Mouse (Mus musculus) heart, embryonic 16.5 days (tissue): Measurements from ENCODE around the gene Gtf3c1. TPM values are rescaled to one million over a fixed set of nuclear protein-coding genes. Genes with fewer than 3 reads are reported as not detected.
A peak's percentile ranks its signal among the peaks of the same experiment; 100 is the strongest.

ENCODE experiments used
- ATAC-seq: fragments of 200-750 bp; cut with Nextera tagmentation; replicated peaks from 2 replicates; pipeline ENCODE4 v1.8.0; 2017; ENCODE audit warnings: moderate number of reproducible peaks; ENCODE audit not compliant: insufficient read depth, low FRiP score; ENCODE audit errors: extremely low read depth
- H3K27ac ChIP-seq: fragments of 300-500 bp; sonication (generic); 2 replicates; pipeline ENCODE4 v1.5.1; 2014; ENCODE audit warnings: mild to moderate bottlenecking, low read length, control low read depth, moderate library complexity
- H3K27me3 ChIP-seq: fragments of 300-500 bp; sonication (generic); 2 replicates; pipeline ENCODE4 v1.6.1; 2014; ENCODE audit warnings: low read length, mixed read lengths; ENCODE audit not compliant: control insufficient read depth, insufficient read depth
- H3K36me3 ChIP-seq: fragments of 300-500 bp; sonication (generic); 2 replicates; pipeline ENCODE4 v1.6.1; 2014; ENCODE audit not compliant: control insufficient read depth, insufficient read depth
- H3K4me1 ChIP-seq: fragments of 300-500 bp; sonication (generic); 2 replicates; pipeline ENCODE4 v1.6.1; 2014; ENCODE audit warnings: low read length, mixed read lengths; ENCODE audit not compliant: control insufficient read depth, insufficient read depth
- H3K4me2 ChIP-seq: fragments of 300-500 bp; sonication (generic); 2 replicates; pipeline ENCODE4 v1.6.1; 2014; ENCODE audit warnings: low read depth, mild to moderate bottlenecking, control low read depth, low read length
- H3K4me3 ChIP-seq: fragments of 300-500 bp; sonication (generic); 2 replicates; pipeline ENCODE4 v1.5.1; 2014; ENCODE audit warnings: mild to moderate bottlenecking, control low read depth, low read length
- H3K9ac ChIP-seq: fragments of 300-500 bp; sonication (generic); 2 replicates; pipeline ENCODE4 v1.6.1; 2014; ENCODE audit warnings: low read length, control low read depth
- H3K9me3 ChIP-seq: fragments of 300-500 bp; sonication (generic); replicated peaks from 2 replicates; pipeline ENCODE4 v1.6.1; 2016; ENCODE audit warnings: low read length; ENCODE audit not compliant: control insufficient read depth
- WGBS: fragments of 180-500 bp; shearing (Covaris S2); extraction: QIAGEN DNeasy Blood & Tissue Kit; methylation state at CpG from one replicate; pipeline ENCODE4 v1.1.7; 2014; 5-methylcytosine and 5-hydroxymethylcytosine counted together
- polyA plus RNA-seq: library from polyadenylated mRNA; unstranded; fragments of >200 nt; fragmentation: Nextera tagmentation; extraction: Ambion mirVana; gene quantifications from 2 replicates; pipeline ENCODE4 v1.2.1, GENCODE M21; 2015

The Gtf3c1 gene
- polyA plus RNA-seq, 1 experiment from 2014 or later: 25.8 TPM

DNA sequence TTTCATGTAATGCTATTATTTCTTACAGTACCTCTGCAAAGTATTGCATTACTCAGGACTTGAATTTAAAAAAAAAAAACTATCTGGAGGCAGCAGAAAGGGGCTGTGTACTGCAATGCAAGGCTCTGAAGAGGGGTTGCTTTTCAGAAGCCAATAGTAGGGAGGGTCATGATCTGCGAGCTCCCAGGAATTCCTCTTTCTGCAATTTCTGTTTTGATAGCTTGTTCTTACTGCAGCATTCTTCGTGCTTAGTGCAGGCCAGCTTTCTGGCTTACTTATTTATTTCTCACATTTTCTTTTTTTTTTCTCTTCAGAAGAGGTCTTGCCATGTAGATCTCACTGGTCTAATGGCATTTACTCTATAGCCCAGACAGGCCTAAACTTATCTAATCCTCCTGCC is 32.9 kb upstream of the Gtf3c1 start:
- no peaks in the 10 kb centered on the region for H3K27me3 ChIP-seq
- no peak for ATAC-seq
- H3K4me3 ChIP-seq: no peak overlapping the region
- H3K4me2 ChIP-seq: no peak overlapping the region
- H3K9me3 ChIP-seq: no peaks in the 10 kb centered on the region
- no peaks in the 10 kb centered on the region for H3K36me3 ChIP-seq
- no peaks in the 10 kb centered on the region; the same call in none of the 2 replicates for H3K4me1 ChIP-seq
- no peak overlapping the region for H3K9ac ChIP-seq
- H3K27ac ChIP-seq: no peak overlapping the region
- WGBS: 74% methylated on average over 2 of the region's 2 CpGs

DNA sequence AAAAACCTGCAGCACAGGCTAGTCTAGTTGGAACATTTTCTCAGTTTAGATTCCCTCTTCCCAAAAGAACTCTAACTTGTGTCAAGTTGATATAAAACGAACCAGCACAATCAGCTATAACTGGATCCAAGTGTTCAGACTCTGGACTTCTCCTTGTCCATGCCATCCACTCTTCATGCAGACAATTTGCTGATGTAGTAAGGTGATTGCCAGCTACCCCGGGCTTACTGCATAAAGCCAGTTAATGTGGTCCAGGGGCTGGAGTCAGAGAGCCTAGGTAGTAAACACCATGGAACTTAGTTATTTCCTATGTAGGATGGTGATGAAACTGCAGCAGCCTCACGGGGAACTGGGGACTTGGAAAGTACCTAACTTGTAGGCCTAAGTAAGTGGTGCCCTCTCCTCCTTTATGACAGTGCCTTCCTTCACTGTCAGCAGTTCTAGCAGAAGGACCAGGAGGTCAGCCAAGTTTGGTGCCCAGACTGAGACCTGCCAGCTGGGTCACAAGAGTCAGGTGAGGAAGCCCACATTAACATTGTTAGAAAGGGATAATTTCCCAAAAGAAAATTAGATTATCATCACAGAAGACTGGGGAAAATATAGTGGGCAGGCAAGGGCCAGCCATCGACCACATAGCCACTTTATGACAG is 28.9 kb upstream of the Gtf3c1 start:
- H3K27ac ChIP-seq: no peak overlapping the region
- WGBS: 76% methylated on average over 4 of the region's 4 CpGs
- H3K4me2 ChIP-seq: no peak overlapping the region
- no peaks in the 10 kb centered on the region for H3K9me3 ChIP-seq
- ATAC-seq: no peak
- H3K36me3 ChIP-seq: no peaks in the 10 kb centered on the region
- H3K4me1 ChIP-seq: peaks cover 3% of the 10 kb centered on the region; the same call in 1 of the 2 replicates
- H3K4me3 ChIP-seq: no peak overlapping the region
- H3K9ac ChIP-seq: no peak overlapping the region
- H3K27me3 ChIP-seq: no peaks in the 10 kb centered on the region

DNA sequence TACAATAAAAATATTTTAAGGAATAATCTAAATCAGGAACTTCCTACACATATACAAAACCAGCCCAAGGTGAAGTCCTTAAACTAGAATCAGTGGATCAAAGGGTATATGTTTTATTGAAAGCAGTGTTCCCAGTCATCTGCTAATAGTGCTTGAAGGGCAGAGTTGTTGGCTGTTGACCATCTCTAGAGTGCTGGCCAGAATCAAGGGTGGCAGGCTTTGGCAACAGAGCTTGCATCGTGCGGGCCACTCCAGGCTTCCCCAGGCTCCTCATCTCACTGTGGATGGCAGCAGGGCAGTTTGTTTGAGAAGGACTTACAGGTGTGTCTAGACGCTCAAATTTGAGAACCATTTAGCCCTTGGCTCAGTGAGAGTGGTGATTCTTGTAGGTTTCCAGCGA is 26.2 kb upstream of the Gtf3c1 start:
- Histone ChIP-seq H3K4me2 (no peak overlapping the region), H3K36me3 (no peaks in the 10 kb centered on the region), H3K27ac (no peak overlapping the region), H3K9me3 (no peaks in the 10 kb centered on the region), H3K4me1 (peaks cover 3% of the 10 kb centered on the region; the same call in 1 of the 2 replicates), H3K27me3 (no peaks in the 10 kb centered on the region), H3K9ac (no peak overlapping the region), H3K4me3 (no peak overlapping the region)
- 87% methylated on average over 4 of the region's 4 CpGs for WGBS
- ATAC-seq: no peak

GRCm38 (mm10) chr7:125731679-125732078 is 24.1 kb upstream of the Gtf3c1 start:
- H3K4me2 ChIP-seq: no peak overlapping the region
- H3K27ac ChIP-seq: no peak overlapping the region
- H3K4me1 ChIP-seq: peaks cover 3% of the 10 kb centered on the region; the same call in 1 of the 2 replicates
- ATAC-seq: 0 out of 2 replicates have a peak, but pooled peaks have one; percentile 18
- no peak overlapping the region for H3K9ac ChIP-seq
- H3K4me3 ChIP-seq: no peak overlapping the region
- H3K36me3 ChIP-seq: no peaks in the 10 kb centered on the region
- H3K27me3 ChIP-seq: no peaks in the 10 kb centered on the region
- H3K9me3 ChIP-seq: no peaks in the 10 kb centered on the region

DNA sequence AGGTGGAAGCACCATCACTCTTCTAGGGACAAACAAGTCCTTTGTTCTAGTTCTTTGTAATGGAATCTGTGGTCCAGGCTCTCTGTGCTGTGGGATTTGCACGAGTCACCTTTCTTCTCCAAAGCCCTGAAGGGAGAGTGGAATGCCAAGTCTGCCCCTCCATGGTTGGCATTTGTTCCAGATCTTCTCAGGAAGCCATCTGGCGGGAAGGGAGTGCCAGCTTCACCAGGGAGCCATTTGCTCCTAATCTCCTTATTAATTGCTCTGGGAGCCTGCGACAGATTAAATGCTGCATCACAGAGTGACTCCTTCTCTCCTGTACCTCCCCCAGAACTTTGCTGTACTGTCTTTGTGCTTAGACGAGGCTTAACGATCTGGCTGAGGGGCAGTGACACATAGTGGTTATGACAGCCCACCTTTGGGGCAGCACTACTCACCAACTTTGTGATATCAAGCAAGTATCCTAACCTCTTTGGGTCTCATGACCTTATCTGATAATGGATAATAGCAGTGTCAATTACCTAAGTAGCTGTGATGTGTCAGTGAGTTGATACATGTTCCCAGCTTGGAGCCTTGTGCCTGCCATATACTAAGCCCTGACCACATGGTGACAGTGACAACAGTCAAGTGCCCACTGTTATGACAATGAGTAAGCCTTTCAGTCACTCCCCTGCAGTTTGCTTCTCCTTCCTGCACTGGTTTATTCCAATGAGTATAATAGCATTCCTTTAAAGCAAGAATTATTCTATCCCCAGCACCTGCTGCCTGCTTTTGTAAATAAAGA is 15.8 kb upstream of the Gtf3c1 start:
- no peak overlapping the region for H3K4me3 ChIP-seq
- ATAC-seq: no peak
- 36% methylated on average over 5 of the region's 5 CpGs for WGBS
- no peak overlapping the region for H3K4me2 ChIP-seq
- no peaks in the 10 kb centered on the region for H3K36me3 ChIP-seq
- no peaks in the 10 kb centered on the region for H3K27me3 ChIP-seq
- no peak overlapping the region for H3K9ac ChIP-seq
- H3K27ac ChIP-seq: no peak overlapping the region
- H3K4me1 ChIP-seq: peaks cover 25% of the 10 kb centered on the region
- no peaks in the 10 kb centered on the region for H3K9me3 ChIP-seq

DNA sequence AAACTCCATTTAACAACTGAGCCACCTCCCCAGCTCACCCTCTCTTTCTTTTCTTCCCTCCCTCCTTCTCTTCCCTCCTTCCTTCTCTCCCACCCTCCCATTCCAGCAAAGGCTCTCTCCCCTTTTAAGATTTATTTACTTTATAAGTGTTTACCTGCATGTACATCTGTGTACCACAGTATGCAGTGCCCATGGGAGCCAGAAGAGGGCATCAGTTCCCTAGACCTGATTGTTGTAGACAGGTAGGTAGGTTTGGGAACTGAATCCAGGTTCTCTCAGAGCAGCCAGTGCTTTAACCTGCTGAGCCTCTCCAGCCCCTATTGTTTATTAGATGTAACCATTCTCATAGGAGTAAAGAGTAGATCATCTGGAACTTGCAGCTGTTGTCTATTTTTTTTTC is 14.5 kb upstream of the Gtf3c1 start:
- Histone ChIP-seq H3K36me3 (no peaks in the 10 kb centered on the region), H3K27ac (no peak overlapping the region), H3K4me3 (no peak overlapping the region), H3K9ac (no peak overlapping the region), H3K9me3 (no peaks in the 10 kb centered on the region), H3K27me3 (no peaks in the 10 kb centered on the region), H3K4me2 (no peak overlapping the region), H3K4me1 (peaks cover 37% of the 10 kb centered on the region)
- ATAC-seq: no peak

DNA sequence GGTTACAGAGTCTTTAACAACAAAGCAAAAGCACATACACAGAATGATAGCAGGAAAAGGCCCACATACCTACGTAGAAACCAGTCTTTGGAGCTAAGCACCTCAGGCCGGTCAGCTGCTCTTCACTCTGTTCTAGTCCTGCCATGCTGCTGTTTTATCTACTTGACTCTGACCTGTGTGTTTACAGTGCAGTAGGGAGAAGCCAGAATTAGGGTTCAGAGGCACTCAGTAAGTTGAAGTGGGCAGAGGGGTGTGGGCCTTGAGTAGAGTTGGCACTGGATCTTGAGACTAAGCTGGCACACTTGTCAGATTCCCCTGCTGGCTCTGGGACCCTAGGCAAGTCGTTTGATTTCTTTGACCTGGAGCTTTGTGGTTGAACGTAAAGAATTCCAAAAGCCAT is 13.5 kb upstream of the Gtf3c1 start:
- H3K4me1 ChIP-seq: peaks cover 48% of the 10 kb centered on the region
- H3K36me3 ChIP-seq: no peaks in the 10 kb centered on the region
- H3K9me3 ChIP-seq: no peaks in the 10 kb centered on the region
- no peak for ATAC-seq
- no peak overlapping the region; the same call in 1 of the 2 replicates for H3K9ac ChIP-seq
- 54% methylated on average over 4 of the region's 4 CpGs for WGBS
- no peaks in the 10 kb centered on the region for H3K27me3 ChIP-seq
- H3K4me3 ChIP-seq: no peak overlapping the region
- peak overlapping the region; percentile 90 for H3K27ac ChIP-seq
- H3K4me2 ChIP-seq: no peak overlapping the region

GRCm38 (mm10) chr7:125720370-125720769 is 12.8 kb upstream of the Gtf3c1 start:
- peak overlapping the region; percentile 90 for H3K27ac ChIP-seq
- peaks cover 53% of the 10 kb centered on the region for H3K4me1 ChIP-seq
- H3K4me3 ChIP-seq: no peak overlapping the region
- H3K36me3 ChIP-seq: no peaks in the 10 kb centered on the region
- ATAC-seq: peak; percentile 73; the same call in 1 of the 2 replicates
- WGBS: 33% methylated on average over 5 of the region's 5 CpGs
- no peaks in the 10 kb centered on the region for H3K27me3 ChIP-seq
- no peaks in the 10 kb centered on the region for H3K9me3 ChIP-seq
- H3K9ac ChIP-seq: no peak overlapping the region; the same call in 1 of the 2 replicates
- H3K4me2 ChIP-seq: peak overlapping the region; percentile 25

DNA sequence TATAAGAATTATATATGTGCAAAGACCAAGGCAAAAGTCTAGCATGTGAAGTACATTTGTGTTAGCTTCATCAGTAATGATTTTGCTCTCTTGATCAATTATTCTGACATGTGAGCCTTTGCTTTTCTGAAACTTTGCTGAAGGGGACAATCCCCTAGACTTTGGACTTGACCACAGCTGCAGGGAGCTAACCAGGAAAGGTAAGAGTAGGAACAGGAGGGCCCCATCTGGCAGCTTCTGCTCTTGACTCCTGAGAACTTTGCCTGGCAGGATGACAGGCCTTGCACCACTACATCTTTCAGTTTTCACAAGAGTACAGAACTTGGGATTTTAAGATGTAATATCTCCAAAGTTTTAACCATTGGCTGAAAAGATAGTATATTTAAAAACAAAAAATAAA is 10.0 kb upstream of the Gtf3c1 start:
- no peak for ATAC-seq
- peak overlapping the region; percentile 47; the same call in 1 of the 2 replicates for H3K27ac ChIP-seq

More for the DNA sequence above, 10.0 kb upstream of the Gtf3c1 start:
- no peak overlapping the region for H3K4me3 ChIP-seq
- no peaks in the 10 kb centered on the region for H3K9me3 ChIP-seq
- H3K4me2 ChIP-seq: no peak overlapping the region
- H3K9ac ChIP-seq: no peak overlapping the region
- H3K4me1 ChIP-seq: peaks cover 61% of the 10 kb centered on the region
- H3K36me3 ChIP-seq: no peaks in the 10 kb centered on the region
- no peaks in the 10 kb centered on the region for H3K27me3 ChIP-seq
